Mouse (Mus musculus): Measurements from ENCODE around the gene Myh14. TPM values are rescaled to one million over a fixed set of nuclear protein-coding genes. Genes with fewer than 3 reads are reported as not detected.

Myh14 gene
- polyA plus RNA-seq, 1 experiment from 2014 or later, result 0.56 TPM

- no peak overlapping the region for H3K4me2 ChIP-seq
- WGBS (ENCODE audit: insufficient replicate concordance), result 26% methylated on average over 11 of the region's 11 CpGs
- no peak overlapping the region for H3K4me3 ChIP-seq (ENCODE audit: low read depth, low read length)
- no peaks in the 10 kb centered on the region for H3K36me3 ChIP-seq (ENCODE audit: control insufficient read depth, insufficient read depth, low read length)
- no peaks in the 10 kb centered on the region for H3K4me1 ChIP-seq (ENCODE audit: control insufficient read depth, insufficient read depth, low read length)
- no peaks in the 10 kb centered on the region for H3K9me3 ChIP-seq (replicated peaks; ENCODE audit: control insufficient read depth, low read length)
- no peak overlapping the region for H3K27ac ChIP-seq (ENCODE audit: low read depth, low read length)
- no peak for ATAC-seq (replicated peaks; ENCODE audit: insufficient number of reproducible peaks, low FRiP score, low TSS enrichment)
- peaks cover 24% of the 10 kb centered on the region for H3K27me3 ChIP-seq (ENCODE audit: control insufficient read depth, insufficient read depth, low read length)
- H3K9ac ChIP-seq (ENCODE audit: low read depth, low read length), result no peak overlapping the region
Measured at GRCm38 (mm10) chr7:44664731-44665130, 5.9 kb downstream of the Myh14 start.

DNA sequence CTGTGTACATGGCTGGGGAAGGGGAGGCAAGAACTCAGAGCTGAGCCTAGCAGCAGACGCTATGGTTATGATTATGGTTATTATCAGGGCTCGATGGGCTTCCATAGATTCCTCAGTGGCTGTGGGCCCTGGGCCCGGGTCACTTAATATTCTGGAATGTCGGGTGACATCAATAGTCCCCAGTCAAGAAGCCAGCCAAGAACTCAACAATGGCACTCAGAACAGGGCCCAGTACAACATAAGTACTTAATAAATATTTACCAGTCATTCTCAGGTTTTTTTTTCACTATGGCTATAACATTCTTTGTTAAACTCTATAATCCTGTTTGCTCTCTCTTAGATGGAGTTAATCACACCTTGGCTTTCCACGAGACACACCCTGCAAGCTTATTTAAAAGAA is 7.1 kb downstream of the Myh14 start:
- no peak overlapping the region for H3K27ac ChIP-seq (ENCODE audit: low read depth, low read length)
- H3K4me1 ChIP-seq (ENCODE audit: control insufficient read depth, insufficient read depth, low read length), result no peaks in the 10 kb centered on the region
- H3K9me3 ChIP-seq (replicated peaks; ENCODE audit: control insufficient read depth, low read length), result no peaks in the 10 kb centered on the region
- H3K27me3 ChIP-seq (ENCODE audit: control insufficient read depth, insufficient read depth, low read length), result peaks cover 14% of the 10 kb centered on the region
- H3K4me2 ChIP-seq, result no peak overlapping the region
- no peaks in the 10 kb centered on the region for H3K36me3 ChIP-seq (ENCODE audit: control insufficient read depth, insufficient read depth, low read length)
- 77% methylated on average over 5 of the region's 5 CpGs for WGBS (ENCODE audit: insufficient replicate concordance)
- H3K9ac ChIP-seq (ENCODE audit: low read depth, low read length), result no peak overlapping the region
- no peak for ATAC-seq (replicated peaks; ENCODE audit: insufficient number of reproducible peaks, low FRiP score, low TSS enrichment)
- H3K4me3 ChIP-seq (ENCODE audit: low read depth, low read length), result no peak overlapping the region

DNA sequence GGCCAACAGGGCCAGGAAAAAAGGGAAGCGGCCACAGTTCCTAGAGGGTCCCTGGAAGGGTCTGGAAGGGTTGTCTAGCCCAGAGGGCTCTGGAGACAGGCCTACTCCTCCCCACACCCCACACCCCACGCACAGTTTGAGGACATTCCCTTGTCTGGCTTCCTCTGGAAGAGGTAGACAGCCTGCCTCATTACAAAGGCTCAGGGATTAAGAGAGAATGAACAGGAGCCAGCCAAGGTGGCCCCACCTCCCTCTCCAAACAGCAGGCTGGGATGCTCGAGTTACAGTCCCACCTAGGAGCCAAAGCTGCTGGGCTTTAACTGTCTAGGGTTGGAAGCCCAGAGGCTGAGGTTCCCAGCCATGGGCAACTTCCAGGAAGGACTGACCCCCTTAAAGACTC is 8.1 kb downstream of the Myh14 start:
- H3K27me3 ChIP-seq (ENCODE audit: control insufficient read depth, insufficient read depth, low read length), result peaks cover 5% of the 10 kb centered on the region; the same call in 1 of the 2 replicates
- no peak overlapping the region for H3K9ac ChIP-seq (ENCODE audit: low read depth, low read length)
- ATAC-seq (replicated peaks; ENCODE audit: insufficient number of reproducible peaks, low FRiP score, low TSS enrichment), result no peak
- no peaks in the 10 kb centered on the region for H3K9me3 ChIP-seq (replicated peaks; ENCODE audit: control insufficient read depth, low read length)
- H3K4me3 ChIP-seq (ENCODE audit: low read depth, low read length), result no peak overlapping the region
- H3K36me3 ChIP-seq (ENCODE audit: control insufficient read depth, insufficient read depth, low read length), result no peaks in the 10 kb centered on the region
- no peaks in the 10 kb centered on the region for H3K4me1 ChIP-seq (ENCODE audit: control insufficient read depth, insufficient read depth, low read length)
- H3K27ac ChIP-seq (ENCODE audit: low read depth, low read length), result no peak overlapping the region
- H3K4me2 ChIP-seq, result no peak overlapping the region
- 8% methylated on average over 3 of the region's 3 CpGs for WGBS (ENCODE audit: insufficient replicate concordance)

DNA sequence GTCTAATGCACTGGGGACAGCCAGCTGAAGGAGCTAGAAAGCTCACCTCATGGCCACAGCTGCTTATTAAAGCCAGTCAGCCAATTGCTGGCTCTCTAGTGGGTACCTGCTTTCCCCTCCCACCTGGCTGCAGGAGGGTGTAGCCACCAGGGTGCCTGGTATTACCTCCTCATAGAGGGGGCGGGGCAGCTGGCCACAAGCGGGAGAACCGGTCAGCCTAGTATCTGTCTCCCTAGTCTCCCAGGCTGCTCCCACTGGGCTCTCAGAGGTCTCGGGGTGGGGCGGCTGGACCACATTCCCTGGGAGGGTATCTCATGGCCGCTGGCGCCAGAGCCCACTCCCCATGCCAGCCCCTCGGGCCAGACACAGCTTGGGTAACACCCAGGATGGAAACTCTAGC is 8.5 kb downstream of the Myh14 start:
- WGBS (ENCODE audit: insufficient replicate concordance), result 17% methylated on average over 8 of the region's 8 CpGs

DNA sequence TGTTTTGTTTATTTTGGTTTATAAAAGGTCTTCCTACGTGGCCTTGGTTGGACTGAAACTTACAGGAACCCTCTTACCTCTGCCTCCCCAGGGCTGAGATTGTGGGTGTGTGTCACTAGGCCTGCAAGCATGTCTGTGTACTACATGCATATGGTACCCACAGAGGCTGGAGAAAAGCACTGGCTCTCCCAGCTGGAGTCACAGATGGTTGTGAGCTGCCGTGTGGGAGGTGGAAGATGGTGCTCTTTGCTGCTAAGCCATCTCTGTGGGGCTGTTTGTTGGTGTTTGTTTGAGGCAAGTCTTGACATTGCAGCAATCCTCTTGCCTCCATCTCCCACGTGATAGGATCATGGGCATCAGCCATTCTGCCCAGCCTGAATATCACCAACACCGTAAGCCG is 9.4 kb downstream of the Myh14 start:
- Histone ChIP-seq H3K4me2 (no peak overlapping the region), H3K27me3 (ENCODE audit: control insufficient read depth, insufficient read depth, low read length) (peaks cover 5% of the 10 kb centered on the region; the same call in 1 of the 2 replicates), H3K27ac (ENCODE audit: low read depth, low read length) (no peak overlapping the region), H3K4me3 (ENCODE audit: low read depth, low read length) (no peak overlapping the region), H3K36me3 (ENCODE audit: control insufficient read depth, insufficient read depth, low read length) (no peaks in the 10 kb centered on the region), H3K9me3 (replicated peaks; ENCODE audit: control insufficient read depth, low read length) (no peaks in the 10 kb centered on the region), H3K4me1 (ENCODE audit: control insufficient read depth, insufficient read depth, low read length) (no peaks in the 10 kb centered on the region), H3K9ac (ENCODE audit: low read depth, low read length) (no peak overlapping the region)
- no peak for ATAC-seq (replicated peaks; ENCODE audit: insufficient number of reproducible peaks, low FRiP score, low TSS enrichment)
- WGBS (ENCODE audit: insufficient replicate concordance), result 76% methylated on average over 5 of the region's 5 CpGs

More for the DNA sequence above, 8.5 kb downstream of the Myh14 start:
- Histone ChIP-seq H3K9ac (ENCODE audit: low read depth, low read length) (no peak overlapping the region), H3K4me2 (no peak overlapping the region), H3K4me1 (ENCODE audit: control insufficient read depth, insufficient read depth, low read length) (no peaks in the 10 kb centered on the region), H3K4me3 (ENCODE audit: low read depth, low read length) (no peak overlapping the region), H3K27ac (ENCODE audit: low read depth, low read length) (no peak overlapping the region), H3K36me3 (ENCODE audit: control insufficient read depth, insufficient read depth, low read length) (no peaks in the 10 kb centered on the region), H3K27me3 (ENCODE audit: control insufficient read depth, insufficient read depth, low read length) (peaks cover 5% of the 10 kb centered on the region; the same call in 1 of the 2 replicates), H3K9me3 (replicated peaks; ENCODE audit: control insufficient read depth, low read length) (no peaks in the 10 kb centered on the region)
- no peak for ATAC-seq (replicated peaks; ENCODE audit: insufficient number of reproducible peaks, low FRiP score, low TSS enrichment)

- Histone ChIP-seq H3K27me3 (ENCODE audit: control insufficient read depth, insufficient read depth, low read length) (no peaks in the 10 kb centered on the region), H3K9ac (ENCODE audit: low read depth, low read length) (no peak overlapping the region), H3K4me3 (ENCODE audit: low read depth, low read length) (no peak overlapping the region), H3K36me3 (ENCODE audit: control insufficient read depth, insufficient read depth, low read length) (no peaks in the 10 kb centered on the region), H3K4me1 (ENCODE audit: control insufficient read depth, insufficient read depth, low read length) (no peaks in the 10 kb centered on the region), H3K4me2 (no peak overlapping the region), H3K9me3 (replicated peaks; ENCODE audit: control insufficient read depth, low read length) (no peaks in the 10 kb centered on the region), H3K27ac (ENCODE audit: low read depth, low read length) (no peak overlapping the region)
- 9% methylated on average over 8 of the region's 8 CpGs for WGBS (ENCODE audit: insufficient replicate concordance)
- ATAC-seq (replicated peaks; ENCODE audit: insufficient number of reproducible peaks, low FRiP score, low TSS enrichment), result no peak
Measured at GRCm38 (mm10) chr7:44655504-44655903, 15.1 kb downstream of the Myh14 start.

DNA sequence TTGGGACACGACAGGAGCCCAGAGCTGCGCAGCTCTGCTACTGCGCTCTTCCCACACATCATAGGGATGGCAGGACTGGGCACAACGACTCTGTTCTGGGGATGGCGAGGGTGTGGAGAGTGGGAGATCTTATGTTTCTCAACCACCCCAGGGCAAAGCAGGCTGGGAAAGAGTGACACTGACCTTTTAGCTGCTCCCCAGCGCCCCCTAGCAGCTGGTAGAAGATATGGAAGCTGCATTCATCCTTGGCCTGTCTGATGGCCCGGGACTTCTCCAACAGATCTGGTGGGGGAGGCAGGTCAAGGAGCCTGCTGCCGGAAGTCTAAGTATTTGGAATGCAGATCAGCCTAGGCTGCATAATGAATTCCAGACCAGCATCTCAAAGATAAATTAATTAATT is 16.9 kb downstream of the Myh14 start:
- Histone ChIP-seq H3K36me3 (ENCODE audit: control insufficient read depth, insufficient read depth, low read length) (no peaks in the 10 kb centered on the region), H3K4me3 (ENCODE audit: low read depth, low read length) (no peak overlapping the region), H3K4me1 (ENCODE audit: control insufficient read depth, insufficient read depth, low read length) (no peaks in the 10 kb centered on the region), H3K9me3 (replicated peaks; ENCODE audit: control insufficient read depth, low read length) (no peaks in the 10 kb centered on the region), H3K9ac (ENCODE audit: low read depth, low read length) (no peak overlapping the region), H3K27ac (ENCODE audit: low read depth, low read length) (no peak overlapping the region), H3K4me2 (no peak overlapping the region), H3K27me3 (ENCODE audit: control insufficient read depth, insufficient read depth, low read length) (no peaks in the 10 kb centered on the region)
- no peak for ATAC-seq (replicated peaks; ENCODE audit: insufficient number of reproducible peaks, low FRiP score, low TSS enrichment)
- 44% methylated on average over 8 of the region's 8 CpGs for WGBS (ENCODE audit: insufficient replicate concordance)

DNA sequence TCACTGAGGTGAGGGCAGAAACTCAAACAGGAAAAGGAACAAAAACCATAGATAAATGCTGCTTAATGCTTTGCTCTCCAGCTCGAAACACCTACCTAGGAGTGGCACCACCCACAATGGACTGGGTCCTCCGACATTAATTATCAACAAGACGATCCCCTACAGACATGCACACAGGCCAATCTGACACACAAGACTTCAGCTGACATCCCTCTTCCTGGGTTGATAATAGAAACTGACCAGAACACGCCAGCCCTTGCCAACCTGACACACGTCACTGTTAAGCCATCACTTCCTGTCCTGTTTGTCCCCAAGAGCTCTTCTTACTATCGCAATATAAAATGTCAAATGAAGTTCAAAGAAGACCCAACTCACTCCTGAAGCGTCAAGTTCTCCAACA is 19.2 kb downstream of the Myh14 start:
- WGBS (ENCODE audit: insufficient replicate concordance), result 67% methylated on average over 7 of the region's 7 CpGs
- no peak for ATAC-seq (replicated peaks; ENCODE audit: insufficient number of reproducible peaks, low FRiP score, low TSS enrichment)

DNA sequence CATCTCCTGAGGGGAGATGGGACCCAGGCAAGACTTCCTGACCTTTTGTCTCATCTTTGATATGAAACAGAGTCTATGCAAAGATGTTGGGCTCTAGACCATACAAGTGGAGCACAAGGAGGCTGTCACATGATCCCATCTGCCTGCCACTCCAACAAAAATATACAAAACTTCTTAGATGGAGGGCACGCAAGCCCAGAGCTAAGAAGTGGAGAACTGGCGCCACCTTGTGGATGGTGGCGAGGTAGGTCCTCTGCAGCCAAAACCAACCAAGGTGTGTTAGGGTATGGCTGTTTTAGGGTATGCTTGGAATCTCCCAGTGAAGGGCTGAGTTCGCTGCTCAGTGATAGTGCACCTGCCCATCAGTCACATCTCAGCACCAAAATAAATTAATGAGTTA is 20.7 kb downstream of the Myh14 start:
- Histone ChIP-seq H3K27me3 (ENCODE audit: control insufficient read depth, insufficient read depth, low read length) (peaks cover 15% of the 10 kb centered on the region), H3K4me3 (ENCODE audit: low read depth, low read length) (no peak overlapping the region), H3K9ac (ENCODE audit: low read depth, low read length) (no peak overlapping the region), H3K27ac (ENCODE audit: low read depth, low read length) (no peak overlapping the region), H3K9me3 (replicated peaks; ENCODE audit: control insufficient read depth, low read length) (no peaks in the 10 kb centered on the region), H3K4me2 (no peak overlapping the region), H3K4me1 (ENCODE audit: control insufficient read depth, insufficient read depth, low read length) (no peaks in the 10 kb centered on the region), H3K36me3 (ENCODE audit: control insufficient read depth, insufficient read depth, low read length) (no peaks in the 10 kb centered on the region)
- no peak for ATAC-seq (replicated peaks; ENCODE audit: insufficient number of reproducible peaks, low FRiP score, low TSS enrichment)
- WGBS (ENCODE audit: insufficient replicate concordance), result 6% methylated on average over 4 of the region's 4 CpGs

More for the DNA sequence above, 19.2 kb downstream of the Myh14 start:
- Histone ChIP-seq H3K27ac (ENCODE audit: low read depth, low read length) (no peak overlapping the region), H3K36me3 (ENCODE audit: control insufficient read depth, insufficient read depth, low read length) (no peaks in the 10 kb centered on the region), H3K4me2 (no peak overlapping the region), H3K4me1 (ENCODE audit: control insufficient read depth, insufficient read depth, low read length) (no peaks in the 10 kb centered on the region), H3K9me3 (replicated peaks; ENCODE audit: control insufficient read depth, low read length) (no peaks in the 10 kb centered on the region), H3K9ac (ENCODE audit: low read depth, low read length) (no peak overlapping the region), H3K27me3 (ENCODE audit: control insufficient read depth, insufficient read depth, low read length) (peaks cover 3% of the 10 kb centered on the region; the same call in 1 of the 2 replicates), H3K4me3 (ENCODE audit: low read depth, low read length) (no peak overlapping the region)

All from heart, embryonic 11.5 days (tissue).